Mouse (Mus musculus) brain, embryonic 14.5 days (tissue): ENCODE data around the gene Chpt1.

Source experiments
- CTCF ChIP-seq: fragments of 200-500 bp; IDR thresholded peaks from 2 replicates; pipeline ENCODE4 v1.5.1; 2012; ENCODE audit warnings: inconsistent platforms, mild to moderate bottlenecking, moderate library complexity, borderline replicate concordance; ENCODE audit not compliant: insufficient read depth, insufficient read length; ENCODE audit errors: extremely low read depth
- POLR2A ChIP-seq: fragments of 200-500 bp; IDR thresholded peaks from 2 replicates; pipeline ENCODE4 v1.6.1; 2012; ENCODE audit warnings: mild to moderate bottlenecking, inconsistent platforms, borderline replicate concordance; ENCODE audit not compliant: poor library complexity, insufficient read depth, insufficient read length, severe bottlenecking; ENCODE audit errors: extremely low read depth

GRCm38 (mm10) chr10:88420141-88420541, 83.7 kb downstream of the Chpt1 start:
- no peak for TF ChIP-seq CTCF
- no peak for TF ChIP-seq POLR2A
